Mouse (Mus musculus) heart, embryonic 13.5 days (tissue): ENCODE measurements at regions not wholly inside any gene's neighbourhood (a gene's known extent, or its start where the extent isn't known, plus 50 kb on each side); places are given as distances from the start of the nearest gene placed in this dataset.

ENCODE experiments used
- ATAC-seq: fragments of 200-750 bp; cut with Nextera tagmentation; 2 replicates; pipeline ENCODE4 v1.8.0; 2017; ENCODE audit warnings: moderate TSS enrichment; ENCODE audit not compliant: insufficient number of reproducible peaks, low FRiP score, low TSS enrichment; ENCODE audit errors: extremely low read depth
- H3K27ac ChIP-seq: fragments of 300-500 bp; sonication (generic); replicated peaks from 2 replicates; pipeline ENCODE4 v1.5.1; 2015; ENCODE audit warnings: moderate library complexity, mild to moderate bottlenecking, inconsistent platforms
- H3K27me3 ChIP-seq: fragments of 300-500 bp; sonication (generic); replicated peaks from 2 replicates; pipeline ENCODE4 v1.6.1; 2015; ENCODE audit warnings: mild to moderate bottlenecking, inconsistent platforms
- H3K36me3 ChIP-seq: fragments of 300-500 bp; sonication (generic); 2 replicates; pipeline ENCODE4 v1.6.1; 2015; ENCODE audit warnings: mild to moderate bottlenecking, inconsistent platforms
- H3K4me1 ChIP-seq: fragments of 300-500 bp; sonication (generic); 2 replicates; pipeline ENCODE4 v1.6.1; 2015; ENCODE audit warnings: inconsistent platforms
- H3K4me2 ChIP-seq: fragments of 300-500 bp; sonication (generic); 2 replicates; pipeline ENCODE4 v1.6.1; 2015; ENCODE audit warnings: inconsistent platforms, mild to moderate bottlenecking, moderate library complexity
- H3K4me3 ChIP-seq: fragments of 300-500 bp; sonication (generic); 2 replicates; pipeline ENCODE4 v1.5.1; 2015; ENCODE audit warnings: moderate library complexity, mild to moderate bottlenecking, inconsistent platforms
- H3K9ac ChIP-seq: fragments of 300-500 bp; sonication (generic); 2 replicates; pipeline ENCODE4 v1.6.1; 2015; ENCODE audit warnings: inconsistent platforms, mild to moderate bottlenecking, moderate library complexity
- H3K9me3 ChIP-seq: fragments of 300-500 bp; sonication (generic); 2 replicates; pipeline ENCODE4 v1.6.1; 2016; ENCODE audit warnings: inconsistent platforms
- WGBS: fragments of 180-500 bp; shearing (Covaris S2); methylation state at CpG from one replicate; pipeline ENCODE4 v1.1.7; 2015; ENCODE audit warnings: mixed read lengths; 5-methylcytosine and 5-hydroxymethylcytosine counted together

DNA sequence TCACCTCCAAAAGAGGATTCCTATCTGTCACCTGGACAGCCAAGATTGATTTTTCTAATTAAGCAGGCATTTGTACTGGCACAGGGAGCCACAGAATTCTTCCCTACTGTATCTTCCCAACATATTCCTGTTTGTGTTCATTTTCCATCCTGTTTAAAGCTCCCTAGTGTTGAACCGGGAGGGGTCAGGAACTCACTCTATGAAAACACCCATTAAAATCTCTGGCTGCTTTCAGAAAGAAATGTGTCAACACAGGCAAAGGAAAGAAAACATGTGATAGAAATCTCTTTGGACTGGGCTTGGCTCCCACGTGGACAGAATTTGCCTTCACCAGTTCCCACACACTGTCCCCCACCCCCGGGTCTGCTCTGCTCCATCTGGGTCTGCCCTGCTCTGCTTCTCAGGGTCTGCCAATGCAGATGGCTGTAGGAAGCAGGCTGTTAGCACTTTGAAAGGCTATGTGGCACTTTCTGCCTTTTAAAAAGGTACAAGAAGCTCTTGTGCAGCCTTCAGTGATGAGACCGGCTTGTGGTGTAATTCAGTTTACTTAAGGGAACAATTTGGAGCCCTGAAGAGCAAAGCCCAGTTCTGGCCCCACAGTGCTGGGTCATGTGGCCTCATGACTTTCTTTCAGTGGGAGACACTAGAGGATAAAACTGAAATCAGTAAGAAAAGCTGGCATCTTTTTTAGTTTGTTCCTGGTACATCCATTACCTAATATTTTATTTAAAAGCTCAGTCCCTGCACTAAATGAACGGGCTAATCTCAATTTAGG, 597.2 kb upstream of the Tbl1xr1 start:
- 26% methylated on average over 5 of the region's 5 CpGs for whole genome bisulfite sequencing
- no peaks in the 10 kb centered on the region for H3K27me3 ChIP-seq
- H3K9ac ChIP-seq, result no peak overlapping the region
- no peak overlapping the region for H3K4me3 ChIP-seq
- no peaks in the 10 kb centered on the region for H3K36me3 ChIP-seq
- peaks cover 25% of the 10 kb centered on the region for H3K4me1 ChIP-seq
- no peaks in the 10 kb centered on the region for H3K9me3 ChIP-seq
- ATAC-seq, result no peak
- 0 out of 2 replicates have a peak overlapping the region, but pooled peaks have one; percentile 9 for H3K4me2 ChIP-seq
- peak overlapping the region; percentile 73 for H3K27ac ChIP-seq

GRCm38 (mm10) chr3:21479846-21480245, 596.6 kb upstream of the Tbl1xr1 start:
- H3K4me1 ChIP-seq, result peaks cover 25% of the 10 kb centered on the region
- H3K27ac ChIP-seq, result peak overlapping the region; percentile 73
- H3K36me3 ChIP-seq, result no peaks in the 10 kb centered on the region
- H3K27me3 ChIP-seq, result no peaks in the 10 kb centered on the region
- H3K9ac ChIP-seq, result no peak overlapping the region
- no peaks in the 10 kb centered on the region for H3K9me3 ChIP-seq
- no peak overlapping the region for H3K4me3 ChIP-seq
- ATAC-seq, result no peak
- H3K4me2 ChIP-seq, result no peak overlapping the region

DNA sequence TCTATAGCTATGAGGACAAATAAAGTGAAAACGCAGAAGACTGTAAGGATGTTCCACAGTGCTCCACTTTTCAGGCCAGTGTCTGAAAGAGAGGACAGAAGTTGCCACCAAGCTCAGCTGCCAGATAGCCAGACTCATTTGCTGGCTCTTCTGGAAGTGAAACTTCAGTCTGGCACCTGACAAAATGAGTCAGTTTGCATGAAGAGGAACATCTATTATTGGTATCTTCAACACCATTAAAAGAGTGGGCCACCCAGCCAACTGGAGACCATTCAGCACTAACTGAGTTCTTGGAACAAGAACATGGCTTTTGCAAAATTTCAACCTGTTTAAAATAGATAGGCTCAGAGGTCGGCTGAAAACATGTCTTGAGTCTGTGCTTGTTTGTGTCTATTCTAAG, 592.4 kb upstream of the Tbl1xr1 start:
- H3K9me3 ChIP-seq, result peaks cover 5% of the 10 kb centered on the region; the same call in 1 of the 2 replicates
- H3K36me3 ChIP-seq, result no peaks in the 10 kb centered on the region
- H3K4me1 ChIP-seq, result peaks cover 6% of the 10 kb centered on the region
- no peak overlapping the region for H3K9ac ChIP-seq
- 70% methylated on average over 2 of the region's 2 CpGs for WGBS
- H3K27me3 ChIP-seq, result no peaks in the 10 kb centered on the region
- H3K4me3 ChIP-seq, result no peak overlapping the region
- no peak for ATAC-seq
- H3K4me2 ChIP-seq, result no peak overlapping the region
- no peak overlapping the region for H3K27ac ChIP-seq

DNA sequence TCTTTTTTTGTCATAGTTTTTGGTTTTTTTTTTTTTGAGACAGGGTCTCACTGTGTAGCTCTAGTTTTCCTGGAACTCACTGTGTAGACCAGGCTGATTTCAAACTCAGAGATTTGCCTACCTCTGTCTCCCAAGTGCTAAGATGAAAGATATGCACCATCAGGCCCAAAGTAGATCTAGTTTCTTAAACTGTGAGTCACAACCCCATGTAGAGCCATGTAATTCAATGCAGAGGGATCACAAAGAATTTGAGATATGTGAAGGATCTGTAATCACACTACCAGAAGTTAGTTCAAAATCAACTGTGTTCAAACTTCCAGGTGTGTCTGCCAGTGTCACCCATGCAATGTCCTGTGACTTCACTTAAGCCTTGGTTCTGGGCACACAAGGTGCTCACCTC, 591.0 kb upstream of the Tbl1xr1 start:
- Histone ChIP-seq H3K27ac (no peak overlapping the region), H3K36me3 (no peaks in the 10 kb centered on the region), H3K9ac (no peak overlapping the region), H3K27me3 (no peaks in the 10 kb centered on the region), H3K4me1 (no peaks in the 10 kb centered on the region), H3K9me3 (peaks cover 9% of the 10 kb centered on the region; the same call in 1 of the 2 replicates), H3K4me3 (no peak overlapping the region), H3K4me2 (no peak overlapping the region)
- ATAC-seq, result no peak

- no peaks in the 10 kb centered on the region for H3K36me3 ChIP-seq
- no peak overlapping the region for H3K4me3 ChIP-seq
- 59% methylated on average over 1 of the region's 1 CpGs for whole genome bisulfite sequencing
- H3K4me2 ChIP-seq, result no peak overlapping the region
- H3K9ac ChIP-seq, result no peak overlapping the region
- no peaks in the 10 kb centered on the region for H3K27me3 ChIP-seq
- no peaks in the 10 kb centered on the region for H3K4me1 ChIP-seq
- no peak overlapping the region for H3K27ac ChIP-seq
- ATAC-seq, result no peak
- peaks cover 9% of the 10 kb centered on the region; the same call in 1 of the 2 replicates for H3K9me3 ChIP-seq
Observed at GRCm38 (mm10) chr3:21489547-21489946, 586.9 kb upstream of the Tbl1xr1 start.

DNA sequence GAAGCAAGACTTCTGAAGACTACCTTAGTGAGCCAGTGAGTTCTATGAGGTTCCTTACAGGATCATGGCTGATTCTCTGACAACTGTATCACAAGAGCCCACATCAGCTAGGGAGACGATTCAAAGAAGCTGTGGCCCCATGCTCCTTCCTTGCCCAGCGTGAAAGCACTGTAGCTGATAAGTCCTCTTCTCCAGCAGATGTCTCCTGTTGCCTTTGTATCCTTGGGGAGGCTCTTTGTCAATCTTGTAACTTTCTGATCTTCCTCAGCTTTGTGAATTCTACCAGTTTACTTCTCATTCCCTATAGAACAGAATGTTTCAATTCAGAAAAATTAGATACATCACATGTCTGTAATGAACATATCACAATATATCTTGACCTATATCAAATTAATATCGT, 584.0 kb upstream of the Tbl1xr1 start:
- H3K4me2 ChIP-seq, result no peak overlapping the region
- H3K27me3 ChIP-seq, result no peaks in the 10 kb centered on the region
- H3K36me3 ChIP-seq, result no peaks in the 10 kb centered on the region
- no peak overlapping the region for H3K27ac ChIP-seq
- no peak overlapping the region for H3K4me3 ChIP-seq
- 37% methylated on average over 3 of the region's 3 CpGs for WGBS
- H3K9ac ChIP-seq, result no peak overlapping the region
- H3K9me3 ChIP-seq, result peaks cover 9% of the 10 kb centered on the region; the same call in 1 of the 2 replicates
- no peak for ATAC-seq
- H3K4me1 ChIP-seq, result peaks cover 27% of the 10 kb centered on the region

- H3K9me3 ChIP-seq, result peaks cover 9% of the 10 kb centered on the region; the same call in 1 of the 2 replicates
- H3K4me2 ChIP-seq, result no peak overlapping the region
- no peaks in the 10 kb centered on the region for H3K36me3 ChIP-seq
- 80% methylated on average over 6 of the region's 6 CpGs for WGBS
- no peaks in the 10 kb centered on the region for H3K27me3 ChIP-seq
- H3K27ac ChIP-seq, result no peak overlapping the region
- no peak overlapping the region for H3K4me3 ChIP-seq
- peaks cover 30% of the 10 kb centered on the region for H3K4me1 ChIP-seq
- ATAC-seq, result no peak
- no peak overlapping the region for H3K9ac ChIP-seq
Observed at GRCm38 (mm10) chr3:21493384-21493783, 583.1 kb upstream of the Tbl1xr1 start.

GRCm38 (mm10) chr3:21494904-21495303, 581.5 kb upstream of the Tbl1xr1 start:
- WGBS, result 61% methylated on average over 3 of the region's 3 CpGs
- no peak for ATAC-seq
- H3K27me3 ChIP-seq, result no peaks in the 10 kb centered on the region

GRCm38 (mm10) chr3:21495651-21496050, 580.8 kb upstream of the Tbl1xr1 start:
- Histone ChIP-seq H3K4me1 (peaks cover 30% of the 10 kb centered on the region), H3K36me3 (no peaks in the 10 kb centered on the region), H3K4me2 (no peak overlapping the region), H3K9me3 (no peaks in the 10 kb centered on the region), H3K27me3 (no peaks in the 10 kb centered on the region), H3K4me3 (no peak overlapping the region), H3K27ac (no peak overlapping the region), H3K9ac (no peak overlapping the region)
- 25% methylated on average over 5 of the region's 5 CpGs for WGBS
- no peak for ATAC-seq

More at GRCm38 (mm10) chr3:21494904-21495303, 581.5 kb upstream of the Tbl1xr1 start:
- Histone ChIP-seq H3K9me3 (no peaks in the 10 kb centered on the region), H3K36me3 (no peaks in the 10 kb centered on the region), H3K4me2 (no peak overlapping the region), H3K9ac (no peak overlapping the region), H3K4me1 (peaks cover 30% of the 10 kb centered on the region), H3K4me3 (no peak overlapping the region), H3K27ac (no peak overlapping the region)

DNA sequence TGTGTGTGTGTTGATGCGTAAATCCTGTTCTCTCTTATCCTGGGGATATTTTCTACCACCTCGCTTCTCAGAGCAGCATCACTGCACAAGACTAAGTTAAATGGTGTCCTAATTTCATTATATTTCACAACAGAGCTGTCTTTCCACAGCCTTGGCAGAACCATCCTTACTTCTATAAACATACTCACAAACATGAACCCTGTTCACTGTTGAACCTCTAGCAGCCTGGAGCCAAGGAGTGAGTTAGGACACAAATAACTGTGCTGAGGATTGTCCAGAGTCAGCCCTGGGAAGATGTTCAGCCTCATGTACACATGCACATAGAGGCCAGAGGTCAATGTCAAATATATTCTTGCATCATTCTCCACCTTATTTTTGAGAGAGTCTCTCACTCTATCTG, 580.3 kb upstream of the Tbl1xr1 start:
- Histone ChIP-seq H3K4me1 (peaks cover 30% of the 10 kb centered on the region), H3K36me3 (no peaks in the 10 kb centered on the region), H3K27me3 (no peaks in the 10 kb centered on the region), H3K9ac (no peak overlapping the region), H3K4me2 (no peak overlapping the region), H3K4me3 (no peak overlapping the region), H3K9me3 (no peaks in the 10 kb centered on the region), H3K27ac (0 out of 2 replicates have a peak overlapping the region, but pooled peaks have one; percentile 32)
- WGBS, result 75% methylated on average over 2 of the region's 2 CpGs
- no peak for ATAC-seq

GRCm38 (mm10) chr3:21497011-21497410, 579.4 kb upstream of the Tbl1xr1 start:
- ATAC-seq, result no peak
- no peaks in the 10 kb centered on the region for H3K27me3 ChIP-seq
- H3K4me3 ChIP-seq, result no peak overlapping the region
- peaks cover 30% of the 10 kb centered on the region for H3K4me1 ChIP-seq
- peak overlapping the region; percentile 32; the same call in 1 of the 2 replicates for H3K27ac ChIP-seq
- no peak overlapping the region for H3K4me2 ChIP-seq
- H3K9me3 ChIP-seq, result no peaks in the 10 kb centered on the region
- no peaks in the 10 kb centered on the region for H3K36me3 ChIP-seq
- H3K9ac ChIP-seq, result no peak overlapping the region
- 15% methylated on average over 1 of the region's 1 CpGs for WGBS

GRCm38 (mm10) chr3:21507655-21508054, 568.8 kb upstream of the Tbl1xr1 start:
- no peak for ATAC-seq
- Histone ChIP-seq H3K27ac (no peak overlapping the region), H3K9me3 (peaks cover 50% of the 10 kb centered on the region), H3K4me3 (no peak overlapping the region), H3K9ac (no peak overlapping the region), H3K36me3 (peaks cover 6% of the 10 kb centered on the region; the same call in 1 of the 2 replicates), H3K4me1 (no peaks in the 10 kb centered on the region), H3K27me3 (no peaks in the 10 kb centered on the region), H3K4me2 (no peak overlapping the region)
- WGBS, result 79% methylated on average over 2 of the region's 2 CpGs
